Mouse (Mus musculus): ENCODE measurements around the gene Fam71f2. TPM values are rescaled to one million over a fixed set of nuclear protein-coding genes. Genes with fewer than 3 reads are reported as not detected.
A peak's percentile ranks its signal among the peaks of the same experiment; 100 is the strongest.

Fam71f2 gene
- polyA plus RNA-seq, 1 experiment: 1.5 TPM

GRCm38 (mm10) chr6:29240806-29241205 lies 38.6 kb upstream of the Fam71f2 start:
- Histone ChIP-seq H3K9me3 (replicated peaks; ENCODE audit: control insufficient read depth, insufficient read depth, low read length, poor library complexity, severe bottlenecking) (no peaks in the 10 kb centered on the region), H3K4me3 (ENCODE audit: low read depth, low read length) (no peak overlapping the region), H3K27ac (ENCODE audit: insufficient read depth, low read length) (no peak overlapping the region), H3K4me1 (ENCODE audit: control insufficient read depth, insufficient read depth, low read length) (peaks cover 2% of the 10 kb centered on the region), H3K9ac (ENCODE audit: low read depth, poor library complexity, severe bottlenecking) (no peak overlapping the region), H3K36me3 (ENCODE audit: control insufficient read depth, insufficient read depth, low read length, poor library complexity, severe bottlenecking) (no peaks in the 10 kb centered on the region), H3K27me3 (ENCODE audit: control insufficient read depth, insufficient read depth, low read length, poor library complexity, severe bottlenecking) (no peaks in the 10 kb centered on the region)
- TF ChIP-seq EP300 (IDR thresholded peaks at IDR 0.05; ENCODE audit: insufficient read depth, low read depth, low read length) (no peak), POLR2A (IDR thresholded peaks at IDR 0.05; ENCODE audit: insufficient read depth, low read length) (no peak), CTCF (IDR thresholded peaks at IDR 0.05; ENCODE audit: low read depth, low read length) (peak; percentile 39)

GRCm38 (mm10) chr6:29241697-29242096 lies 37.7 kb upstream of the Fam71f2 start:
- no peak for TF ChIP-seq POLR2A (IDR thresholded peaks at IDR 0.05; ENCODE audit: insufficient read depth, low read length)
- no peak for TF ChIP-seq CTCF (IDR thresholded peaks at IDR 0.05; ENCODE audit: low read depth, low read length)
- no peak for TF ChIP-seq EP300 (IDR thresholded peaks at IDR 0.05; ENCODE audit: insufficient read depth, low read depth, low read length)
- Histone ChIP-seq H3K4me3 (ENCODE audit: low read depth, low read length) (no peak overlapping the region), H3K4me1 (ENCODE audit: control insufficient read depth, insufficient read depth, low read length) (peaks cover 2% of the 10 kb centered on the region), H3K9me3 (replicated peaks; ENCODE audit: control insufficient read depth, insufficient read depth, low read length, poor library complexity, severe bottlenecking) (no peaks in the 10 kb centered on the region), H3K27ac (ENCODE audit: insufficient read depth, low read length) (no peak overlapping the region), H3K36me3 (ENCODE audit: control insufficient read depth, insufficient read depth, low read length, poor library complexity, severe bottlenecking) (no peaks in the 10 kb centered on the region), H3K9ac (ENCODE audit: low read depth, poor library complexity, severe bottlenecking) (no peak overlapping the region), H3K27me3 (ENCODE audit: control insufficient read depth, insufficient read depth, low read length, poor library complexity, severe bottlenecking) (no peaks in the 10 kb centered on the region)

GRCm38 (mm10) chr6:29242265-29242664 lies 37.1 kb upstream of the Fam71f2 start:
- Histone ChIP-seq H3K4me1 (ENCODE audit: control insufficient read depth, insufficient read depth, low read length) (peaks cover 2% of the 10 kb centered on the region), H3K4me3 (ENCODE audit: low read depth, low read length) (no peak overlapping the region), H3K9me3 (replicated peaks; ENCODE audit: control insufficient read depth, insufficient read depth, low read length, poor library complexity, severe bottlenecking) (no peaks in the 10 kb centered on the region), H3K9ac (ENCODE audit: low read depth, poor library complexity, severe bottlenecking) (no peak overlapping the region), H3K27me3 (ENCODE audit: control insufficient read depth, insufficient read depth, low read length, poor library complexity, severe bottlenecking) (no peaks in the 10 kb centered on the region), H3K36me3 (ENCODE audit: control insufficient read depth, insufficient read depth, low read length, poor library complexity, severe bottlenecking) (no peaks in the 10 kb centered on the region), H3K27ac (ENCODE audit: insufficient read depth, low read length) (no peak overlapping the region)
- TF ChIP-seq POLR2A (IDR thresholded peaks at IDR 0.05; ENCODE audit: insufficient read depth, low read length) (no peak), CTCF (IDR thresholded peaks at IDR 0.05; ENCODE audit: low read depth, low read length) (no peak), EP300 (IDR thresholded peaks at IDR 0.05; ENCODE audit: insufficient read depth, low read depth, low read length) (no peak)

GRCm38 (mm10) chr6:29245272-29246120 lies 33.9 kb upstream of the Fam71f2 start:
- H3K4me3 ChIP-seq (ENCODE audit: low read depth, low read length): no peak overlapping the region
- H3K9ac ChIP-seq (ENCODE audit: low read depth, poor library complexity, severe bottlenecking): no peak overlapping the region
- peak; percentile 76; the same call in 1 of the 2 replicates for TF ChIP-seq EP300 (IDR thresholded peaks at IDR 0.05; ENCODE audit: insufficient read depth, low read depth, low read length)
- TF ChIP-seq POLR2A (IDR thresholded peaks at IDR 0.05; ENCODE audit: insufficient read depth, low read length): no peak
- H3K9me3 ChIP-seq (replicated peaks; ENCODE audit: control insufficient read depth, insufficient read depth, low read length, poor library complexity, severe bottlenecking): no peaks in the 10 kb centered on the region; the same call in 1 of the 2 replicates
- no peak overlapping the region for H3K27ac ChIP-seq (ENCODE audit: insufficient read depth, low read length)
- H3K27me3 ChIP-seq (ENCODE audit: control insufficient read depth, insufficient read depth, low read length, poor library complexity, severe bottlenecking): no peaks in the 10 kb centered on the region
- H3K36me3 ChIP-seq (ENCODE audit: control insufficient read depth, insufficient read depth, low read length, poor library complexity, severe bottlenecking): no peaks in the 10 kb centered on the region
- H3K4me1 ChIP-seq (ENCODE audit: control insufficient read depth, insufficient read depth, low read length): peaks cover 2% of the 10 kb centered on the region

GRCm38 (mm10) chr6:29246183-29246582 lies 33.2 kb upstream of the Fam71f2 start:
- Histone ChIP-seq H3K4me1 (ENCODE audit: control insufficient read depth, insufficient read depth, low read length) (peaks cover 2% of the 10 kb centered on the region), H3K9me3 (replicated peaks; ENCODE audit: control insufficient read depth, insufficient read depth, low read length, poor library complexity, severe bottlenecking) (no peaks in the 10 kb centered on the region; the same call in 1 of the 2 replicates), H3K36me3 (ENCODE audit: control insufficient read depth, insufficient read depth, low read length, poor library complexity, severe bottlenecking) (no peaks in the 10 kb centered on the region), H3K27me3 (ENCODE audit: control insufficient read depth, insufficient read depth, low read length, poor library complexity, severe bottlenecking) (no peaks in the 10 kb centered on the region), H3K27ac (ENCODE audit: insufficient read depth, low read length) (no peak overlapping the region), H3K4me3 (ENCODE audit: low read depth, low read length) (no peak overlapping the region), H3K9ac (ENCODE audit: low read depth, poor library complexity, severe bottlenecking) (no peak overlapping the region)
- no peak for TF ChIP-seq POLR2A (IDR thresholded peaks at IDR 0.05; ENCODE audit: insufficient read depth, low read length)
- TF ChIP-seq CTCF (IDR thresholded peaks at IDR 0.05; ENCODE audit: low read depth, low read length): no peak
- TF ChIP-seq EP300 (IDR thresholded peaks at IDR 0.05; ENCODE audit: insufficient read depth, low read depth, low read length): no peak

- TF ChIP-seq EP300 (IDR thresholded peaks at IDR 0.05; ENCODE audit: insufficient read depth, low read depth, low read length) (no peak), CTCF (IDR thresholded peaks at IDR 0.05; ENCODE audit: low read depth, low read length) (no peak), POLR2A (IDR thresholded peaks at IDR 0.05; ENCODE audit: insufficient read depth, low read length) (no peak)
- H3K27ac ChIP-seq (ENCODE audit: insufficient read depth, low read length): no peak overlapping the region
- H3K4me3 ChIP-seq (ENCODE audit: low read depth, low read length): no peak overlapping the region
- H3K27me3 ChIP-seq (ENCODE audit: control insufficient read depth, insufficient read depth, low read length, poor library complexity, severe bottlenecking): no peaks in the 10 kb centered on the region
- H3K9me3 ChIP-seq (replicated peaks; ENCODE audit: control insufficient read depth, insufficient read depth, low read length, poor library complexity, severe bottlenecking): no peaks in the 10 kb centered on the region; the same call in 1 of the 2 replicates
- H3K36me3 ChIP-seq (ENCODE audit: control insufficient read depth, insufficient read depth, low read length, poor library complexity, severe bottlenecking): no peaks in the 10 kb centered on the region
- H3K4me1 ChIP-seq (ENCODE audit: control insufficient read depth, insufficient read depth, low read length): peaks cover 2% of the 10 kb centered on the region
- no peak overlapping the region for H3K9ac ChIP-seq (ENCODE audit: low read depth, poor library complexity, severe bottlenecking)
These were observed 32.8 kb upstream of the Fam71f2 start for GRCm38 (mm10) chr6:29246585-29246984.
